Mouse (Mus musculus) adrenal gland, adult 2 months (tissue): ENCODE results near the gene Gm21797. TPM values are rescaled to one million over a fixed set of nuclear protein-coding genes. Genes with fewer than 3 reads are reported as not detected.
"Not testable (repeated sequence)": the region's sequence is repeated elsewhere in the genome, so short reads cannot be mapped to it uniquely, and the experiment has no call there.

Experiments
- DNase-seq: peaks from one replicate; pipeline ENCODE4 v3.0.0; 2021
- long read RNA-seq: library from polyadenylated mRNA; stranded (forward); transcript quantifications from one replicate; pipeline ENCODE4 v2.0.0, GENCODE M21; 2021
- polyA plus RNA-seq: library from polyadenylated mRNA; depleted of rRNA; stranded (reverse); fragments of >200 nt; gene quantifications from 2 replicates; pipeline ENCODE4 v1.2.3, GENCODE M21; 2012; rRNA removed
- total RNA-seq, 2 experiments: library from RNA; stranded (reverse); gene quantifications; 2 replicates each; pipeline ENCODE4 v1.2.3; 2021

The Gm21797 gene
- total RNA-seq (not detected), polyA plus RNA-seq (not detected in 2 replicates)
- long read RNA-seq = 0 reads

- not testable (repeated sequence) for DNase-seq
Measured at GRCm38 (mm10) chrY:40775665-40776064, at the start of gene Gm21797. TSS of gene Gm21797 (minus strand) at chrY:40775765.

GRCm38 (mm10) chrY:40804614-40805013 is 29.0 kb upstream of the Gm21797 start, which contains the start of gene Gm20795:
TSS of gene Gm20795 (plus strand) at chrY:40804914.
- DNase-seq = not testable (repeated sequence)

Other genes with a start within 250 kb of the Gm21797 start
- gene Gm21852, start 123.8 kb downstream of the Gm21797 start, total RNA-seq = not detected
- not detected in 2 replicates for gene Gm21852, start 123.8 kb downstream of the Gm21797 start, polyA plus RNA-seq
- not detected for gene Gm20795, start 29.1 kb upstream of the Gm21797 start, total RNA-seq
- gene Gm20795, start 29.1 kb upstream of the Gm21797 start, polyA plus RNA-seq = not detected in 2 replicates